Mouse (Mus musculus) bone marrow, adult 2 months (tissue): ENCODE results near the gene Ttpal.

ENCODE experiments used
- CTCF ChIP-seq: fragments of 200-500 bp; IDR thresholded peaks from 2 replicates; pipeline ENCODE4 v1.5.1; 2011; ENCODE audit warnings: low read length, control low read depth; ENCODE audit not compliant: control insufficient read depth, insufficient read depth
- POLR2A ChIP-seq: fragments of 200-500 bp; IDR thresholded peaks from 2 replicates; pipeline ENCODE4 v1.6.1; 2011; ENCODE audit warnings: low read depth, mild to moderate bottlenecking, control low read depth, low read length, borderline replicate concordance; ENCODE audit not compliant: control insufficient read depth

- TF ChIP-seq POLR2A: no peak
- no peak for TF ChIP-seq CTCF
Observed at GRCm38 (mm10) chr2:163552518-163552929, 49.6 kb upstream of the Ttpal start.
